Mouse (Mus musculus): Measurements from ENCODE around the gene Mrpl35. TPM values are rescaled to one million over a fixed set of nuclear protein-coding genes. Genes with fewer than 3 reads are reported as not detected.

Gene Mrpl35
- polyA plus RNA-seq, 1 experiment from 2014 or later: 64.8 TPM

GRCm38 (mm10) chr6:71779831-71780230, 46.9 kb downstream of the Mrpl35 start:
- H3K9me3 ChIP-seq (replicated peaks; ENCODE audit: control insufficient read depth, low read length): no peaks in the 10 kb centered on the region
- no peak for ATAC-seq (ENCODE audit: insufficient read depth, low FRiP score)
- 84% methylated on average over 2 of the region's 2 CpGs for WGBS
- no peaks in the 10 kb centered on the region for H3K27me3 ChIP-seq (ENCODE audit: control insufficient read depth, insufficient read depth, low read length)
- no peak overlapping the region for H3K4me3 ChIP-seq (replicated peaks; ENCODE audit: low read length)
- no peak overlapping the region for H3K4me2 ChIP-seq (ENCODE audit: low read depth, low read length)
- H3K27ac ChIP-seq (ENCODE audit: low read length): no peak overlapping the region
- no peak overlapping the region for H3K9ac ChIP-seq (ENCODE audit: low read length)
- no peaks in the 10 kb centered on the region for H3K36me3 ChIP-seq (ENCODE audit: control insufficient read depth, insufficient read depth, low read length)
- no peaks in the 10 kb centered on the region for H3K4me1 ChIP-seq (ENCODE audit: control insufficient read depth, insufficient read depth, low read length)

- Histone ChIP-seq H3K4me1 (ENCODE audit: control insufficient read depth, insufficient read depth, low read length) (no peaks in the 10 kb centered on the region), H3K27me3 (ENCODE audit: control insufficient read depth, insufficient read depth, low read length) (no peaks in the 10 kb centered on the region), H3K27ac (ENCODE audit: low read length) (no peak overlapping the region), H3K9me3 (replicated peaks; ENCODE audit: control insufficient read depth, low read length) (no peaks in the 10 kb centered on the region), H3K4me3 (replicated peaks; ENCODE audit: low read length) (no peak overlapping the region), H3K36me3 (ENCODE audit: control insufficient read depth, insufficient read depth, low read length) (no peaks in the 10 kb centered on the region), H3K9ac (ENCODE audit: low read length) (no peak overlapping the region), H3K4me2 (ENCODE audit: low read depth, low read length) (no peak overlapping the region)
- WGBS: 81% methylated on average over 5 of the region's 5 CpGs
- ATAC-seq (ENCODE audit: insufficient read depth, low FRiP score): no peak
Measured at GRCm38 (mm10) chr6:71778016-71778415, 48.8 kb downstream of the Mrpl35 start.

GRCm38 (mm10) chr6:71772636-71773208, 54.0 kb downstream of the Mrpl35 start:
- Histone ChIP-seq H3K4me3 (replicated peaks; ENCODE audit: low read length) (no peak overlapping the region), H3K27ac (ENCODE audit: low read length) (no peak overlapping the region), H3K36me3 (ENCODE audit: control insufficient read depth, insufficient read depth, low read length) (no peaks in the 10 kb centered on the region), H3K27me3 (ENCODE audit: control insufficient read depth, insufficient read depth, low read length) (no peaks in the 10 kb centered on the region), H3K4me1 (ENCODE audit: control insufficient read depth, insufficient read depth, low read length) (no peaks in the 10 kb centered on the region), H3K9ac (ENCODE audit: low read length) (no peak overlapping the region), H3K4me2 (ENCODE audit: low read depth, low read length) (no peak overlapping the region), H3K9me3 (replicated peaks; ENCODE audit: control insufficient read depth, low read length) (no peaks in the 10 kb centered on the region)
- 76% methylated on average over 7 of the region's 7 CpGs for WGBS
- no peak for ATAC-seq (ENCODE audit: insufficient read depth, low FRiP score)

GRCm38 (mm10) chr6:71772156-71772555, 54.6 kb downstream of the Mrpl35 start:
- H3K9me3 ChIP-seq (replicated peaks; ENCODE audit: control insufficient read depth, low read length): no peaks in the 10 kb centered on the region
- WGBS: 83% methylated on average over 6 of the region's 6 CpGs
- H3K4me1 ChIP-seq (ENCODE audit: control insufficient read depth, insufficient read depth, low read length): no peaks in the 10 kb centered on the region
- no peak overlapping the region for H3K9ac ChIP-seq (ENCODE audit: low read length)
- no peak overlapping the region for H3K4me3 ChIP-seq (replicated peaks; ENCODE audit: low read length)
- no peak overlapping the region for H3K4me2 ChIP-seq (ENCODE audit: low read depth, low read length)
- H3K27me3 ChIP-seq (ENCODE audit: control insufficient read depth, insufficient read depth, low read length): no peaks in the 10 kb centered on the region
- ATAC-seq (ENCODE audit: insufficient read depth, low FRiP score): no peak
- no peaks in the 10 kb centered on the region for H3K36me3 ChIP-seq (ENCODE audit: control insufficient read depth, insufficient read depth, low read length)
- H3K27ac ChIP-seq (ENCODE audit: low read length): no peak overlapping the region

- no peaks in the 10 kb centered on the region for H3K36me3 ChIP-seq (ENCODE audit: control insufficient read depth, insufficient read depth, low read length)
- WGBS: 86% methylated on average over 4 of the region's 4 CpGs
- H3K4me3 ChIP-seq (replicated peaks; ENCODE audit: low read length): no peak overlapping the region
- no peak for ATAC-seq (ENCODE audit: insufficient read depth, low FRiP score)
- H3K4me1 ChIP-seq (ENCODE audit: control insufficient read depth, insufficient read depth, low read length): no peaks in the 10 kb centered on the region
- no peaks in the 10 kb centered on the region for H3K9me3 ChIP-seq (replicated peaks; ENCODE audit: control insufficient read depth, low read length)
- H3K4me2 ChIP-seq (ENCODE audit: low read depth, low read length): no peak overlapping the region
- no peak overlapping the region for H3K9ac ChIP-seq (ENCODE audit: low read length)
- H3K27ac ChIP-seq (ENCODE audit: low read length): no peak overlapping the region
- no peaks in the 10 kb centered on the region for H3K27me3 ChIP-seq (ENCODE audit: control insufficient read depth, insufficient read depth, low read length)
Measured at GRCm38 (mm10) chr6:71771282-71771681, 55.5 kb downstream of the Mrpl35 start.

GRCm38 (mm10) chr6:71770856-71771255, 55.9 kb downstream of the Mrpl35 start:
- no peak for ATAC-seq (ENCODE audit: insufficient read depth, low FRiP score)
- H3K4me2 ChIP-seq (ENCODE audit: low read depth, low read length): no peak overlapping the region
- H3K4me1 ChIP-seq (ENCODE audit: control insufficient read depth, insufficient read depth, low read length): no peaks in the 10 kb centered on the region
- no peaks in the 10 kb centered on the region for H3K27me3 ChIP-seq (ENCODE audit: control insufficient read depth, insufficient read depth, low read length)
- H3K9ac ChIP-seq (ENCODE audit: low read length): no peak overlapping the region
- H3K4me3 ChIP-seq (replicated peaks; ENCODE audit: low read length): no peak overlapping the region
- no peak overlapping the region for H3K27ac ChIP-seq (ENCODE audit: low read length)
- H3K36me3 ChIP-seq (ENCODE audit: control insufficient read depth, insufficient read depth, low read length): no peaks in the 10 kb centered on the region
- H3K9me3 ChIP-seq (replicated peaks; ENCODE audit: control insufficient read depth, low read length): no peaks in the 10 kb centered on the region
- WGBS: 97% methylated on average over 4 of the region's 4 CpGs

GRCm38 (mm10) chr6:71769901-71770690, 56.7 kb downstream of the Mrpl35 start:
- Histone ChIP-seq H3K27ac (ENCODE audit: low read length) (no peak overlapping the region), H3K4me3 (replicated peaks; ENCODE audit: low read length) (no peak overlapping the region), H3K9me3 (replicated peaks; ENCODE audit: control insufficient read depth, low read length) (no peaks in the 10 kb centered on the region), H3K4me1 (ENCODE audit: control insufficient read depth, insufficient read depth, low read length) (no peaks in the 10 kb centered on the region), H3K9ac (ENCODE audit: low read length) (no peak overlapping the region), H3K27me3 (ENCODE audit: control insufficient read depth, insufficient read depth, low read length) (no peaks in the 10 kb centered on the region), H3K4me2 (ENCODE audit: low read depth, low read length) (no peak overlapping the region), H3K36me3 (ENCODE audit: control insufficient read depth, insufficient read depth, low read length) (no peaks in the 10 kb centered on the region)
- no peak for ATAC-seq (ENCODE audit: insufficient read depth, low FRiP score)
- 71% methylated on average over 12 of the region's 12 CpGs for WGBS

- Histone ChIP-seq H3K27me3 (ENCODE audit: control insufficient read depth, insufficient read depth, low read length) (no peaks in the 10 kb centered on the region), H3K9ac (ENCODE audit: low read length) (no peak overlapping the region), H3K9me3 (replicated peaks; ENCODE audit: control insufficient read depth, low read length) (no peaks in the 10 kb centered on the region), H3K4me3 (replicated peaks; ENCODE audit: low read length) (no peak overlapping the region), H3K4me2 (ENCODE audit: low read depth, low read length) (no peak overlapping the region), H3K4me1 (ENCODE audit: control insufficient read depth, insufficient read depth, low read length) (no peaks in the 10 kb centered on the region), H3K27ac (ENCODE audit: low read length) (no peak overlapping the region), H3K36me3 (ENCODE audit: control insufficient read depth, insufficient read depth, low read length) (no peaks in the 10 kb centered on the region)
- WGBS: 59% methylated on average over 4 of the region's 4 CpGs
- no peak for ATAC-seq (ENCODE audit: insufficient read depth, low FRiP score)
Measured at GRCm38 (mm10) chr6:71767761-71768160, 59.0 kb downstream of the Mrpl35 start.
